Mouse (Mus musculus) embryonic facial prominence, embryonic 13.5 days (tissue): ENCODE data around the gene Tomm34. TPM values are rescaled to one million over a fixed set of nuclear protein-coding genes. Genes with fewer than 3 reads are reported as not detected.
"Not testable (repeated sequence)": the region's sequence is repeated elsewhere in the genome, so short reads cannot be mapped to it uniquely, and the experiment has no call there.

ENCODE experiments used
- ATAC-seq: fragments of 200-750 bp; cut with Nextera tagmentation; 2 replicates; pipeline ENCODE4 v1.8.0; 2017; ENCODE audit warnings: low read depth; ENCODE audit not compliant: insufficient number of reproducible peaks, insufficient read depth, low FRiP score, low TSS enrichment
- H3K27ac ChIP-seq: fragments of 300-500 bp; sonication (generic); 2 replicates; pipeline ENCODE4 v1.5.1; 2015; ENCODE audit warnings: moderate library complexity, mild to moderate bottlenecking, inconsistent platforms
- H3K27me3 ChIP-seq: fragments of 300-500 bp; sonication (generic); 2 replicates; pipeline ENCODE4 v1.6.1; 2015; ENCODE audit warnings: mild to moderate bottlenecking, inconsistent platforms
- H3K36me3 ChIP-seq: fragments of 300-500 bp; sonication (generic); 2 replicates; pipeline ENCODE4 v1.6.1; 2015; ENCODE audit warnings: mild to moderate bottlenecking, inconsistent platforms
- H3K4me1 ChIP-seq: fragments of 300-500 bp; sonication (generic); 2 replicates; pipeline ENCODE4 v1.6.1; 2015; ENCODE audit warnings: inconsistent platforms
- H3K4me2 ChIP-seq: fragments of 300-500 bp; sonication (generic); 2 replicates; pipeline ENCODE4 v1.6.1; 2015; ENCODE audit warnings: moderate library complexity, mild to moderate bottlenecking, inconsistent platforms
- H3K4me3 ChIP-seq: fragments of 300-500 bp; sonication (generic); 2 replicates; pipeline ENCODE4 v1.5.1; 2015; ENCODE audit warnings: mild to moderate bottlenecking, inconsistent platforms
- H3K9ac ChIP-seq: fragments of 300-500 bp; sonication (generic); 2 replicates; pipeline ENCODE4 v1.6.1; 2015; ENCODE audit warnings: mild to moderate bottlenecking, inconsistent platforms
- H3K9me3 ChIP-seq: fragments of 300-500 bp; sonication (generic); 2 replicates; pipeline ENCODE4 v1.6.1; 2016; ENCODE audit warnings: inconsistent platforms
- WGBS: fragments of 180-500 bp; shearing (Covaris S2); methylation state at CpG from one replicate; pipeline ENCODE4 v1.1.7; 2015; ENCODE audit warnings: mixed read lengths; 5-methylcytosine and 5-hydroxymethylcytosine counted together
- polyA plus RNA-seq: library from polyadenylated mRNA; unstranded; fragments of >200 nt; fragmentation: Nextera tagmentation; extraction: Ambion mirVana; gene quantifications from 2 replicates; pipeline ENCODE4 v1.2.1, GENCODE M21; 2015

Tomm34 gene
- polyA plus RNA-seq, 1 experiment from 2014 or later, result 59.1 TPM

DNA sequence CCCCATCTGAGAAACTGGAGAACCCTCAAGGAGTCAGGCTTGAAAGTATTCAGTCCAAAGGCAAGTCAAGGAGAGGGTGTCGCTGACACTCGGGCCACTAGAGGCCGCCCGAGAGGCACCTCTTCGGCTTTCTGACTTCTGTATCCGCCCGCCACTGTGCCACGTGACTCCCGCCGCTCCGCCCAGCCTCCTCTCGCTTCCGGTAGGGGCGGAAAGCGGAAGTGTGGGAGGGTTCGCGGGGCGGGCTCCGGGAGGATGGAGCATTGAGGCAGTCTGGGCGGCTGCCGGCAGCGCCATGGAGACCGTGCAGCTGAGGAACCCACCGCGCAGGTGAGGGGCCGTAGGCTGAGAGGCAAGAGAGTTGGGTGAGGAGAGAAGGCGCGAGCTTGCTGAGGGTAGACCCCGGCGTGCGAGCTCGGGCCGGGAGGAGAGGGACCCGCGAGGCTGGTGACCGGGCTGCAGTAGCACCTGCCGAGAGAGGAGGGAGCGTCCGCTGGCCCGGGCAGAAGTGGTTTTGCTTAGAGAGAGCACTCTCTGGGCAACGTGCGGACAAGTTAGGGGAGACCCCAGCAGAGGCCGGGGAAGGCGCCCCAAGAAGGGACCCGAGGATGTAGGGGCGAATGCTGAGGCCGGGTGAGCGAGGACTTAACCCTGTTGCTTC lies 3.1 kb upstream of the Tomm34 start:
- 0 out of 2 replicates have a peak overlapping the region, but pooled peaks have one; percentile 28 for H3K27ac ChIP-seq
- H3K4me3 ChIP-seq, result peak overlapping the region; percentile 95
- WGBS, result under 1% methylated on average over 48 of the region's 48 CpGs
- peaks cover 27% of the 10 kb centered on the region for H3K4me1 ChIP-seq
- ATAC-seq, result peak; percentile 80
- peak overlapping the region; percentile 92 for H3K4me2 ChIP-seq
- H3K36me3 ChIP-seq, result no peaks in the 10 kb centered on the region
- no peaks in the 10 kb centered on the region for H3K9me3 ChIP-seq
- no peaks in the 10 kb centered on the region for H3K27me3 ChIP-seq
- peak overlapping the region; percentile 88 for H3K9ac ChIP-seq

DNA sequence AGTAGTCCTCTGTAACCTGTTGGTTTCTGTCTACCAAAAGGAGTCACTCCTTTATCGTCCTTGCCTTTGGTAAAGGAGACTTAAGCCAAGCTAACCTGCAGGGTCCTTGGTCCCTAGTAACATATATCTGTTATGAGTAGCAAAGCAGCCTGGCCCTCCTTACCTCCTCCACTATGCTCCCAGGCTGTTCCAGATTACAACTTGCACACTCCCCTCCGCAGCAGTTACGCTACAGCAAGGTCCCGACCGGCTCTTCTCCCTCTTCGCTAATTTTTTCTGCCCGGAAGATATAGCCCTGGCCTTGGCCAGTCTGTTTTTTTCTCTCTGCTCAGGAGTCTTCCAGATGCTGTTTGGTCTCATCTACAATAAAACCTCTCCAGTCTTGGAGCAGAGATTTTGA lies 2.2 kb upstream of the Tomm34 start:
- peaks cover 1% of the 10 kb centered on the region; the same call in 1 of the 2 replicates for H3K36me3 ChIP-seq
- H3K9me3 ChIP-seq, result no peaks in the 10 kb centered on the region
- H3K4me3 ChIP-seq, result no peak overlapping the region
- no peak overlapping the region for H3K4me2 ChIP-seq
- WGBS, result 79% methylated on average over 7 of the region's 7 CpGs
- peaks cover 36% of the 10 kb centered on the region for H3K4me1 ChIP-seq
- no peaks in the 10 kb centered on the region for H3K27me3 ChIP-seq
- ATAC-seq, result no peak
- H3K9ac ChIP-seq, result no peak overlapping the region
- H3K27ac ChIP-seq, result no peak overlapping the region

DNA sequence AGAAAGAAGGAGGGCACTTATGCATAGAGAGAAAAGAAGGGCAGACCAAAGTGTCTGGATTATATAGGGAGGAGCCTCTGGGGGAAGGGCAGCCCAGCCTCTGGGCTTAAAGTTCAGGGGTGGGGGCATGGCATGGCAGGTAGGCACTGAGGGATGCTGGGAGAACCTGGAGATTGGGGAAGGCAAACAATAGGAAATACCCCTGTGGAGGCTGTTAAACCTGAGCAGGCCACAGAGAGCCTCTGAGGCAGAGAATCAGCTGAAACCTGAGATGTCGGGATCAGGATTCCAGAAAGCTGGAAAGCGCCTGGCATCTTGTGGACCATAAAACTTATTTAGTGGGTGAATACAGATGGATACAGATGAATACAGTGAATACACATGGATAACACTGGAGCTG lies 1.1 kb upstream of the Tomm34 start:
- H3K9ac ChIP-seq, result no peak overlapping the region
- H3K9me3 ChIP-seq, result no peaks in the 10 kb centered on the region
- WGBS, result 41% methylated on average over 2 of the region's 2 CpGs
- H3K4me2 ChIP-seq, result no peak overlapping the region
- no peak overlapping the region for H3K4me3 ChIP-seq
- no peak for ATAC-seq
- peaks cover 3% of the 10 kb centered on the region; the same call in 1 of the 2 replicates for H3K36me3 ChIP-seq
- H3K27ac ChIP-seq, result no peak overlapping the region
- peaks cover 39% of the 10 kb centered on the region for H3K4me1 ChIP-seq
- H3K27me3 ChIP-seq, result no peaks in the 10 kb centered on the region

DNA sequence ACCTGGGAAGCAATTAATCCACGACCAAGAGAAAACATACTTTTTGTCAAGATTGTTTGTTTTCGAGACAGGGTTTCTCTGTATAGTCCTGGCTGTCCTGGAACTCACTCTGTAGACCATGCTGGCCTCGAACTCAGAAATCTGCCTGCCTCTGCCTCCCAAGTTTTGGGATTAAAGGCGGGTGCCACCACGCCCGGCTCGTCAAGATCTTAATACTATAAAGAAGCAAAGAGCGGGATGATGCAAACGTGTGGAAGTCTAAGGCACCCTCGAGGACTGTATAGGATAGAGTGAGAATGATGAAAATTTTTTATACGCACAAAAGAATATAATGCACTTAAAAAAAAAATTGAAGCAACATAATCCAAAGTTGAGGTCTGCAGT lies 460 bp upstream of the Tomm34 start:
- Histone ChIP-seq H3K4me3 (peak overlapping the region; percentile 95), H3K4me2 (peak overlapping the region; percentile 89), H3K4me1 (peaks cover 39% of the 10 kb centered on the region), H3K27ac (peak overlapping the region; percentile 88), H3K9ac (peak overlapping the region; percentile 93; the same call in 1 of the 2 replicates)
- H3K27me3 ChIP-seq, H3K9me3 ChIP-seq, ATAC-seq, H3K36me3 ChIP-seq: not testable (repeated sequence)
- WGBS, result 76% methylated on average over 11 of the region's 11 CpGs

DNA sequence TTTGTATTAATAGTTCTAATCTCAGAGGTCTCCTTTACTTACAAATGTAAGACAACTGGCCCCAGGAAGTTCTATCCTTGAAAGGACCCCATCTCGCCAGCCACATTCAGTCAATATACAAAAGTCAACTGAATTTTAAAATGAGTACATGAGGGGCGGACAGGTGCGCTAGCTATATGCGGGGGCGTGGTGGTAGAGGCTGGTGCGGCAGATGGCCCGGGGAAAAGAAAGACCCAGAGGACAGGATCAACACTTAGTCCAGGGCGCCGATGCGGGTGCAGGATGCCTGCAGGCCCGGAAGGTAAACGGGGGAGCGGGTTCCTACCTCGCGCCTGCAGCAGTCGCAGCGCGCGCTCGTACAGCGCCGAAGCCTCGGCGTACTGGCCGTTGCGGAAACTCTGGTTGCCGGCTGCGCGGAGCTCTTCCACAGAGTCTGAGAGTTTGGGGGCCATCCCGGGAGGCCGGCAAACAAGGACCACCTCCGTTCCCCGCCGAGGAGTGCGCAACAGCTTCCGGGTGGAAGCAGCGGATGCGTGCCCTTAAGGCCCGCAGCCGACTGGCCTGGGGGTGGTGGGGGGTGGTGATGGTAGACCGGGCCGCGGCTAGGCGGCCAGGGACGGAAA lies 716 bp downstream of the Tomm34 start, which contains the start of gene Stk4:
Stk4 (plus strand) TSS at position 181 of the 623 bp plus-strand sequence.
- Histone ChIP-seq H3K4me1 (peaks cover 35% of the 10 kb centered on the region), H3K36me3 (peaks cover 16% of the 10 kb centered on the region), H3K9ac (peak within 1 kb of the TSS; percentile 93), H3K27me3 (no peaks in the 10 kb centered on the region), H3K27ac (peak within 1 kb of the TSS; percentile 88), H3K4me3 (peak within 1 kb of the TSS; percentile 95), H3K9me3 (no peaks in the 10 kb centered on the region), H3K4me2 (peak within 1 kb of the TSS; percentile 89)
- ATAC-seq, result peak; percentile 11; the same call in 1 of the 2 replicates
- WGBS, result under 1% methylated on average over 45 of the region's 45 CpGs

DNA sequence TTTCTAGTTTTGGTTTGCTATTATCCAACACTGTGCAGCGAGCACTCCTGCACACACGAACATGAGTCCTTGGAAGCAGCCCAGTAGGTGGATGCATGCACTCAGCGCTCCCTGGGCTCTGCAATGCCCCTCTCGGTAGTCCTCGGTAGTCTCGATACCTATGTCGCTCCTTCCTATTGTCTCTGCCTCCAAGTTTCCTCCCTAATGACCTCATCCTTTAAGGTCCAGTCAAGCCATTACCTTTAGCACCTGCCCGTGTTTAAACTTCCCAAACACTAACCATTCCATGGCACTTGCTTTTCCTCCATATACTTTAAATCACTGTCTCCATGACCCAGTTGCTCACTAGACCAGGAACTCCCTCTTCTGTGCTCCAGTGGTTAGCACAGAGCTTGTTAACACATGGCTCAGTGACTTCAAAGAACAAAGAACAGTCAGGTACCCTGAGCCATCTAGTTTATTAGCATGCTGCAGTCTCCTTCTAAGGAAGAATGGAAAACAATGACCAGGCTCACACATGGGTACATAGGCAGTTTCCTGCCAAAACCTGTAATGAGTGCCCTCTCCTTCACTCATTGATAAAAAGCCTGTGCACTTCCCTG lies 11.2 kb downstream of the Tomm34 start:
- no peaks in the 10 kb centered on the region for H3K9me3 ChIP-seq
- peaks cover 91% of the 10 kb centered on the region for H3K36me3 ChIP-seq
- no peak for ATAC-seq
- no peak overlapping the region for H3K4me2 ChIP-seq
- WGBS, result 92% methylated on average over 8 of the region's 8 CpGs
- no peak overlapping the region for H3K27ac ChIP-seq
- no peak overlapping the region for H3K4me3 ChIP-seq
- no peak overlapping the region for H3K9ac ChIP-seq
- H3K27me3 ChIP-seq, result no peaks in the 10 kb centered on the region
- H3K4me1 ChIP-seq, result no peaks in the 10 kb centered on the region

DNA sequence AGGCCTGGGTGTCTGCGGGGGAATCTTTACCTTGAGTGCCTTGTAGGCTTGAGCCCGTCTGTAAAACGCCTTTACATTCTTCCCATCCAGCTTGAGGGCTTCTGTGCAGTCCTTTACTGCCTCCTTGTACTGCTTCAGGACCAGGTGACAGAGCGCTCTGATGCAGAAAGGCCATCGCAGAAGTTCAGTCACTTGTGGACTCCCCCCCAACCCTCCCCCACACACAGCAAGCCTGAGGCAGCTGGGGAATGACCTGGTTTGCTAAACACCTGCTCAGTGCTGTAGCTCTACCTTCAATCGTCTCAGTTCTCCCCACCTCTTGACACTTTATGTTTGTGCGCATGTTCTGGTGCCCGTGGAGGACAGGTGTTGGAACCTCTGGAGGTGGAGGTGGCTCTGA lies 16.3 kb downstream of the Tomm34 start:
- no peaks in the 10 kb centered on the region for H3K9me3 ChIP-seq
- WGBS, result 93% methylated on average over 8 of the region's 8 CpGs
- H3K27me3 ChIP-seq, result no peaks in the 10 kb centered on the region
- H3K27ac ChIP-seq, result no peak overlapping the region
- no peak overlapping the region for H3K4me3 ChIP-seq
- H3K9ac ChIP-seq, result no peak overlapping the region
- H3K4me1 ChIP-seq, result no peaks in the 10 kb centered on the region
- H3K36me3 ChIP-seq, result peaks cover 79% of the 10 kb centered on the region
- no peak for ATAC-seq
- H3K4me2 ChIP-seq, result no peak overlapping the region

DNA sequence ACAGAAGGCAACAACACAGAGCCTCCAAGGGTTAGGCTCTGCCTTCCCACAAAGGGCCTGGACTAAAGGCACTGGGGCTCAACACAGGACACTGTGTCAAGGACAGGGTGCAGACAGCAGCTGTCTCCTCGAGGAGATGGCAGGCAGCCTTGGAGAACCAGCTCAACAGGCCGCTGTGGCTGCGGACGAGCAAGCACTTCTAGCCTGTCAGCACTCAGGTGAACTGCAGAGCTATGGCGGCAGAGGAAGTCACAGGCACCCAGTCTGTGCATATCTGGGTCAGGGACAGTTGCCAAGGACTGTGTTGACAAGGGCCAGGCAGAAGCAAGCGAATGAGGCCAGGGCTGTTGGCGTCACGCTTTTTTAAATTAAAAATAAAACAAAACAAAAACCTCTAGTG lies 17.2 kb downstream of the Tomm34 start:
- no peak overlapping the region for H3K27ac ChIP-seq
- no peaks in the 10 kb centered on the region for H3K27me3 ChIP-seq
- ATAC-seq, result no peak
- H3K4me2 ChIP-seq, result no peak overlapping the region
- 90% methylated on average over 8 of the region's 8 CpGs for WGBS
- no peaks in the 10 kb centered on the region for H3K9me3 ChIP-seq
- H3K4me1 ChIP-seq, result no peaks in the 10 kb centered on the region
- H3K4me3 ChIP-seq, result no peak overlapping the region
- no peak overlapping the region for H3K9ac ChIP-seq
- peaks cover 71% of the 10 kb centered on the region for H3K36me3 ChIP-seq

DNA sequence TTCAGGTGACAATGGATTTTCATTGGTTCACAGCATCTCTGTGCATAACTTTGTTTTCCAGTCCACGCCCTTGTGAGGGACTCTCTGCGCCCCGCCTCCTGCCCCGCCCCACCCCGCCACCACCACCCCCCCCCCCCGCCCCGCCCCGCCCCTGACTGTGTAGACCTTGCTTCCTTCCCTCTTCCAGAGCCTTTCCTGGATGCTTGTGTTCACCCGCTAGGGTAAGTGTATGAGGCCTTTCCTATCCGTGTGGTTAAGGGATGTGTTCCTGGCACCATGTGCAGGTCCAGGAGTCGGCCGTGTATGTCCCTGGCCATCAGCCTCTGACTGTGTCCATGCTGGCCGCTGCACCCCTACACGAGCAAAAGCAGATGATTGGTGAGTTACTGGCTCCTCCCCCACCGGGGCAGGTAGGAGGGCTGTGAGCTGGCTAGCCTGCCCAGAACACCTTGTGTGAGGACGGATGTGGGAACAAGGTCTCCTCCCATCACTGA lies 23.7 kb downstream of the Tomm34 start:
- Histone ChIP-seq H3K9me3 (no peaks in the 10 kb centered on the region), H3K4me1 (peaks cover 3% of the 10 kb centered on the region; the same call in 1 of the 2 replicates), H3K4me3 (peak overlapping the region; percentile 33), H3K27ac (no peak overlapping the region), H3K27me3 (no peaks in the 10 kb centered on the region), H3K36me3 (peaks cover 12% of the 10 kb centered on the region), H3K9ac (peak overlapping the region; percentile 52; the same call in 1 of the 2 replicates), H3K4me2 (peak overlapping the region; percentile 57)
- ATAC-seq, result peak; percentile 43; the same call in 1 of the 2 replicates
- WGBS, result 6% methylated on average over 14 of the region's 16 CpGs

DNA sequence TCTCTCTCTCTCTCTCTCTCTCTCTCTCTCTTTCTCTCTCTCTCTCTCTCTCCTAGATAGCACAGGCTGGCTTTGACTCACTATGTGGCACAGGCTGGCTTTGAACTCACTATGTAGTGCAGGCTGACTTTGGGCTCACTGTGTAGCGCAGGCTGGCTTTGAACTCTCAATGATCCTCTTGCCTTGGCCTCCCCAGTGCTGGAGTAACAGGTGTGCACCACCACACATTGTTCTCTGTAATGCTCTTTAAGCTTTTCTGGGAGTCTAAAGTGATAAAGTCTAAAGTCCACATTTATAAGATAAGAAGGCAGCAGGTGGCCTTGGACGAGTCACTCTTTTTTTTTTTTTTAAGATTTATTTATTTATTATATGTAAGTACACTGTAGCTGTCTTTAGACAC lies 29.4 kb downstream of the Tomm34 start:
- Histone ChIP-seq H3K27me3 (no peaks in the 10 kb centered on the region), H3K36me3 (no peaks in the 10 kb centered on the region), H3K27ac (no peak overlapping the region), H3K9me3 (no peaks in the 10 kb centered on the region), H3K4me1 (peaks cover 4% of the 10 kb centered on the region; the same call in 1 of the 2 replicates), H3K9ac (no peak overlapping the region), H3K4me2 (no peak overlapping the region), H3K4me3 (no peak overlapping the region)
- WGBS, result 93% methylated on average over 2 of the region's 2 CpGs
- no peak for ATAC-seq

DNA sequence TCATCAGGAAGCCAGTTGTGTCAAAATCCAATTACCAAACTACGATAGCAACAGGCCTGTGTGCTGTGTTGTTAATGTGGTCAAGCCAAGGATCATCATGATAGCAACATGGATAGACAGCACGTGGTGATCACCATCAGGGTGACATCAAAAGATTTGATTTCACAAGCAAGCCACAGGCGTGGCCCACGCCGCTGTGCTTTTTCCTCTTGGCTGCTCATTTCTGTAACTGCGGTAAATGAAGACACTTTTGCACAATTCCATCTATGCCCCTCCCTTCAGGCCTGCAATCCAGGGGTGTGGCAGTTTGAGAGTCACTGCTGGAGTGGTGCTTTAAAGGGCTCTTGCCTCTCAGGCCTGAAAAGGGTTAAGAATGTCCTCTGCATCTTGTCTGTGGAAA lies 30.0 kb downstream of the Tomm34 start:
- Histone ChIP-seq H3K27me3 (no peaks in the 10 kb centered on the region), H3K36me3 (no peaks in the 10 kb centered on the region), H3K4me3 (no peak overlapping the region), H3K4me1 (peaks cover 6% of the 10 kb centered on the region; the same call in 1 of the 2 replicates), H3K9ac (no peak overlapping the region), H3K27ac (no peak overlapping the region), H3K9me3 (no peaks in the 10 kb centered on the region), H3K4me2 (no peak overlapping the region)
- ATAC-seq, result no peak
- WGBS, result 81% methylated on average over 6 of the region's 6 CpGs
